ENCODE assay signal across 8 mouse cellular contexts in genomic region chr1:46852600-46853272, GRCm38 (mm10). TPM values are rescaled to one million over a fixed set of nuclear protein-coding genes. Genes with fewer than 3 reads are reported as not detected.
DNase-seq lines count a peak whose midpoint lies in the region; ATAC-seq and TF ChIP-seq lines count a peak whose summit lies in the region.

No protein-coding gene starts in this region.

- peak; percentile 86 for DNase-seq in CD4-positive, CD25-positive, alpha-beta regulatory T cell, adult 2 months (ENCODE audit: low read depth, low spot score)
- peak; percentile 72 to 73 for DNase-seq in heart, postnatal 14 days
- peak; percentile 46 to 52 for DNase-seq in layer of hippocampus, adult 18-20 months (ENCODE audit: low spot score in 2 of 2)
- peak; percentile 67 to 73 for DNase-seq in lung, adult 18-20 months

- peak; percentile 24 for ATAC-seq in forebrain, embryonic 15.5 days (replicated peaks)
- peak; percentile 51 for ATAC-seq in neural tube, embryonic 13.5 days (ENCODE audit: low read depth)

- H3K36me3 ChIP-seq in forebrain, embryonic 15.5 days = no peaks in the 10 kb centered on the region
- H3K36me3 ChIP-seq in neural tube, embryonic 13.5 days = no peaks in the 10 kb centered on the region
- no peaks in the 10 kb centered on the region for H3K36me3 ChIP-seq in testis, adult 2 months (ENCODE audit: control insufficient read depth, insufficient read depth, low read length)

- H3K27me3 ChIP-seq in forebrain, embryonic 15.5 days = no peaks in the 10 kb centered on the region
- H3K27me3 ChIP-seq in neural tube, embryonic 13.5 days = no peaks in the 10 kb centered on the region
- no peaks in the 10 kb centered on the region for H3K27me3 ChIP-seq in testis, adult 2 months (ENCODE audit: control insufficient read depth, insufficient read depth, low read length)

- no peak for TF ChIP-seq CTCF in bone marrow, adult 2 months (IDR thresholded peaks at IDR 0.05; ENCODE audit: control insufficient read depth, insufficient read depth, low read length)
- TF ChIP-seq CTCF in testis, adult 2 months (IDR thresholded peaks at IDR 0.05; ENCODE audit: control insufficient read depth, insufficient read depth, insufficient replicate concordance, low read depth, low read length) = no peak

- peak overlapping the region; percentile 60 for H3K4me2 ChIP-seq in forebrain, embryonic 15.5 days (replicated peaks)
- H3K4me2 ChIP-seq in neural tube, embryonic 13.5 days = peak overlapping the region; percentile 84

- H3K27ac ChIP-seq in bone marrow, adult 2 months (ENCODE audit: control insufficient read depth, insufficient read depth, low read depth, low read length, poor library complexity) = peak overlapping the region; percentile 97
- H3K27ac ChIP-seq in forebrain, embryonic 15.5 days (replicated peaks) = peak overlapping the region; percentile 99
- H3K27ac ChIP-seq in neural tube, embryonic 13.5 days (replicated peaks) = peak overlapping the region; percentile 100
- peak overlapping the region; percentile 97 for H3K27ac ChIP-seq in testis, adult 2 months (ENCODE audit: control insufficient read depth, insufficient read depth, low read depth, low read length)

- TF ChIP-seq POLR2A in bone marrow, adult 2 months (IDR thresholded peaks at IDR 0.05; ENCODE audit: borderline replicate concordance, control insufficient read depth, low read depth, low read length) = peak; percentile 17; the same call in 1 of the 2 replicates
- peak; percentile 51; the same call in 1 of the 2 replicates for TF ChIP-seq POLR2A in testis, adult 2 months (IDR thresholded peaks at IDR 0.05; ENCODE audit: control insufficient read depth, low read depth, low read length)

- intact Hi-C loops in heart, postnatal 14 days (cut with DNase I) = loop anchor here (5.0 kb wide), 3 partner anchors 55 to 120 kb away; no protein-coding TSS in a partner anchor

- H3K9me3 ChIP-seq in forebrain, embryonic 15.5 days = no peaks in the 10 kb centered on the region
- no peaks in the 10 kb centered on the region for H3K9me3 ChIP-seq in neural tube, embryonic 13.5 days

- no peaks in the 10 kb centered on the region; the same call in 1 of the 2 replicates for H3K4me1 ChIP-seq in bone marrow, adult 2 months (ENCODE audit: control insufficient read depth, insufficient read depth, low read length)
- H3K4me1 ChIP-seq in forebrain, embryonic 15.5 days = peaks cover 34% of the 10 kb centered on the region
- H3K4me1 ChIP-seq in neural tube, embryonic 13.5 days (replicated peaks) = peaks cover 36% of the 10 kb centered on the region
- no peaks in the 10 kb centered on the region; the same call in 1 of the 2 replicates for H3K4me1 ChIP-seq in testis, adult 2 months (ENCODE audit: control insufficient read depth, insufficient read depth, low read length)

- peak overlapping the region; percentile 60 for H3K4me3 ChIP-seq in bone marrow, adult 2 months (replicated peaks; ENCODE audit: control insufficient read depth, low read depth, low read length)
- H3K4me3 ChIP-seq in forebrain, embryonic 15.5 days = peak overlapping the region; percentile 83
- peak overlapping the region; percentile 89 for H3K4me3 ChIP-seq in neural tube, embryonic 13.5 days
- H3K4me3 ChIP-seq in testis, adult 2 months (ENCODE audit: control insufficient read depth, low read depth, low read length) = peak overlapping the region; percentile 96

- WGBS in bone marrow, adult 2 months = under 1% methylated on average over 73 of the region's 75 CpGs
- under 1% methylated on average over 75 of the region's 75 CpGs for whole genome bisulfite sequencing in forebrain, embryonic 15.5 days
- WGBS in neural tube, embryonic 13.5 days = under 1% methylated on average over 67 of the region's 75 CpGs

- H3K9ac ChIP-seq in forebrain, embryonic 15.5 days (replicated peaks) = peak overlapping the region; percentile 95
- peak overlapping the region; percentile 99 for H3K9ac ChIP-seq in neural tube, embryonic 13.5 days

RNA-seq across cellular contexts. Expression of gene Slc39a10, which starts 39.9 kb away (rescaled TPM):
- polyA plus RNA-seq in bone marrow, adult 2 months (2011; ENCODE audit: insufficient read depth, insufficient read length, low replicate concordance, missing spikeins) = 2.0 and 4.0 TPM in 2 replicates
- 54.1 and 58.3 TPM in 2 replicates for polyA plus RNA-seq in forebrain, embryonic 15.5 days (2015; fragmentation: Nextera tagmentation; extraction: Ambion mirVana)
- 10 to 100 TPM; 14.0 to 15.1 TPM for total RNA-seq in heart, postnatal 14 days (2021)
- 100 to 1,000 TPM in 1 of 2 experiments, 10 to 100 TPM in 1; 96.4 to 102 TPM for total RNA-seq in layer of hippocampus, adult 18-20 months (2021)
- polyA plus RNA-seq in neural tube, embryonic 13.5 days (2015; fragmentation: Nextera tagmentation; extraction: Ambion mirVana) = 61.0 and 62.5 TPM in 2 replicates
- polyA plus RNA-seq in testis, adult 2 months (2012; rRNA removed) = 23.1 and 25.8 TPM in 2 replicates

Comparison
In these comparisons a context has a peak if more than half of its experiments do, and no peak if none do; other contexts are left out.
1. Peak in every context shown above with its lines: DNase-seq, ATAC-seq, H3K4me3 ChIP-seq and H3K27ac ChIP-seq.